Mouse (Mus musculus): ENCODE measurements around the gene Zfp382. TPM values are rescaled to one million over a fixed set of nuclear protein-coding genes. Genes with fewer than 3 reads are reported as not detected.
A peak's percentile ranks its signal among the peaks of the same experiment; 100 is the strongest.

The Zfp382 gene
- 6.4 and 8.5 TPM in 2 replicates for polyA plus RNA-seq (2014; fragmentation: Nextera tagmentation; extraction: Ambion mirVana)

GRCm38 (mm10) chr7:30121308-30122187 lies at the start of gene Zfp382:
Zfp382 (plus strand) TSS chr7:30121942.
- Histone ChIP-seq H3K9me3 (ENCODE audit: control insufficient read depth, low read length) (no peaks in the 10 kb centered on the region), H3K4me3 (ENCODE audit: control insufficient read depth in 1 of 2, insufficient read depth in 1 of 2, low read depth in 1 of 2, low read length in 2 of 2) (peak within 1 kb of the TSS; percentile 80 to 81), H3K27ac (replicated peaks in 1 of 2; ENCODE audit: control insufficient read depth in 1 of 2, insufficient read depth in 1 of 2, low read depth in 2 of 2, low read length in 2 of 2) (peak within 1 kb of the TSS; percentile 40 to 84), H3K9ac (ENCODE audit: low read length) (peak within 1 kb of the TSS; percentile 91), H3K36me3 (ENCODE audit: control insufficient read depth, insufficient read depth, low read length) (peaks cover 15% of the 10 kb centered on the region), H3K27me3 (ENCODE audit: control insufficient read depth, insufficient read depth, low read length) (no peaks in the 10 kb centered on the region), H3K4me2 (ENCODE audit: low read length) (peak within 1 kb of the TSS; percentile 87), H3K4me1 (ENCODE audit: control insufficient read depth in 2 of 2, insufficient read depth in 2 of 2, low read length in 2 of 2) (peaks cover 2 to 5% of the 10 kb centered on the region in 2 experiments; a peak in 2 of 4 replicates)
- ATAC-seq (ENCODE audit: insufficient number of reproducible peaks, insufficient read depth, low FRiP score, low read depth): peak; percentile 94
- WGBS: under 1% methylated on average over 61 of the region's 61 CpGs

- Histone ChIP-seq H3K27me3 (ENCODE audit: control insufficient read depth, insufficient read depth, low read length) (no peaks in the 10 kb centered on the region), H3K4me1 (ENCODE audit: control insufficient read depth in 2 of 2, insufficient read depth in 2 of 2, low read length in 2 of 2) (peaks cover 0 to 5% of the 10 kb centered on the region in 2 experiments; a peak in 2 of 4 replicates), H3K36me3 (ENCODE audit: control insufficient read depth, insufficient read depth, low read length) (peaks cover 19% of the 10 kb centered on the region), H3K27ac (replicated peaks in 1 of 2; ENCODE audit: control insufficient read depth in 1 of 2, insufficient read depth in 1 of 2, low read depth in 2 of 2, low read length in 2 of 2) (peak within 1 kb of the TSS in 1 of 2 experiments; percentile 45; a peak in 1 of 4 replicates), H3K9me3 (ENCODE audit: control insufficient read depth, low read length) (no peaks in the 10 kb centered on the region), H3K9ac (ENCODE audit: low read length) (peak within 1 kb of the TSS; percentile 81), H3K4me3 (ENCODE audit: control insufficient read depth in 1 of 2, insufficient read depth in 1 of 2, low read depth in 1 of 2, low read length in 2 of 2) (peak within 1 kb of the TSS; percentile 62 to 78), H3K4me2 (ENCODE audit: low read length) (peak within 1 kb of the TSS; percentile 98)
- under 1% methylated on average over 43 of the region's 50 CpGs for WGBS
- ATAC-seq (ENCODE audit: insufficient number of reproducible peaks, insufficient read depth, low FRiP score, low read depth): peak; percentile 88
Observed at GRCm38 (mm10) chr7:30072146-30073028, 49.4 kb upstream of the Zfp382 start, which contains the start of gene Zfp82. Zfp82 (minus strand) TSS chr7:30072900.

- H3K27me3 ChIP-seq (ENCODE audit: control insufficient read depth, insufficient read depth, low read length): no peaks in the 10 kb centered on the region
- H3K4me1 ChIP-seq (ENCODE audit: control insufficient read depth in 2 of 2, insufficient read depth in 2 of 2, low read length in 2 of 2): peaks cover 7% of the 10 kb centered on the region in 2 experiments
- 88% methylated on average over 9 of the region's 9 CpGs for WGBS
- no peak for ATAC-seq (ENCODE audit: insufficient number of reproducible peaks, insufficient read depth, low FRiP score, low read depth)
- H3K27ac ChIP-seq (replicated peaks in 1 of 2; ENCODE audit: control insufficient read depth in 1 of 2, insufficient read depth in 1 of 2, low read depth in 2 of 2, low read length in 2 of 2): no peak overlapping the region
- peaks cover 8% of the 10 kb centered on the region; the same call in 1 of the 2 replicates for H3K36me3 ChIP-seq (ENCODE audit: control insufficient read depth, insufficient read depth, low read length)
- H3K9me3 ChIP-seq (ENCODE audit: control insufficient read depth, low read length): no peaks in the 10 kb centered on the region
- no peak overlapping the region for H3K4me3 ChIP-seq (ENCODE audit: control insufficient read depth in 1 of 2, insufficient read depth in 1 of 2, low read depth in 1 of 2, low read length in 2 of 2)
- no peak overlapping the region for H3K9ac ChIP-seq (ENCODE audit: low read length)
- no peak overlapping the region for H3K4me2 ChIP-seq (ENCODE audit: low read length)
Observed at GRCm38 (mm10) chr7:30086524-30086923, 35.2 kb upstream of the Zfp382 start.

- no peaks in the 10 kb centered on the region for H3K9me3 ChIP-seq (ENCODE audit: control insufficient read depth, low read length)
- H3K36me3 ChIP-seq (ENCODE audit: control insufficient read depth, insufficient read depth, low read length): peaks cover 8% of the 10 kb centered on the region; the same call in 1 of the 2 replicates
- H3K27ac ChIP-seq (replicated peaks in 1 of 2; ENCODE audit: control insufficient read depth in 1 of 2, insufficient read depth in 1 of 2, low read depth in 2 of 2, low read length in 2 of 2): no peak overlapping the region
- peak overlapping the region; percentile 55 to 100 for H3K4me3 ChIP-seq (ENCODE audit: control insufficient read depth in 1 of 2, insufficient read depth in 1 of 2, low read depth in 1 of 2, low read length in 2 of 2)
- no peaks in the 10 kb centered on the region for H3K27me3 ChIP-seq (ENCODE audit: control insufficient read depth, insufficient read depth, low read length)
- ATAC-seq (ENCODE audit: insufficient number of reproducible peaks, insufficient read depth, low FRiP score, low read depth): no peak
- H3K9ac ChIP-seq (ENCODE audit: low read length): peak overlapping the region; percentile 76
- WGBS: 17% methylated on average over 6 of the region's 6 CpGs
- H3K4me1 ChIP-seq (ENCODE audit: control insufficient read depth in 2 of 2, insufficient read depth in 2 of 2, low read length in 2 of 2): peaks cover 7 to 13% of the 10 kb centered on the region in 2 experiments
- H3K4me2 ChIP-seq (ENCODE audit: low read length): peak overlapping the region; percentile 71
Observed at GRCm38 (mm10) chr7:30089405-30089804, 32.3 kb upstream of the Zfp382 start.

GRCm38 (mm10) chr7:30090092-30090969 lies 31.4 kb upstream of the Zfp382 start, which contains the start of the genes Gm26920 and Zfp566:
Gm26920 (minus strand) TSS chr7:30090410.
Zfp566 (minus strand) TSS chr7:30090527.
- no peaks in the 10 kb centered on the region for H3K9me3 ChIP-seq (ENCODE audit: control insufficient read depth, low read length)
- peaks cover 7 to 13% of the 10 kb centered on the region in 2 experiments for H3K4me1 ChIP-seq (ENCODE audit: control insufficient read depth in 2 of 2, insufficient read depth in 2 of 2, low read length in 2 of 2)
- peak within 1 kb of the TSS; percentile 55 to 100 for H3K4me3 ChIP-seq (ENCODE audit: control insufficient read depth in 1 of 2, insufficient read depth in 1 of 2, low read depth in 1 of 2, low read length in 2 of 2)
- under 1% methylated on average over 40 of the region's 40 CpGs for WGBS
- no peaks in the 10 kb centered on the region for H3K27me3 ChIP-seq (ENCODE audit: control insufficient read depth, insufficient read depth, low read length)
- peak within 1 kb of the TSS; percentile 76 for H3K9ac ChIP-seq (ENCODE audit: low read length)
- H3K27ac ChIP-seq (replicated peaks in 1 of 2; ENCODE audit: control insufficient read depth in 1 of 2, insufficient read depth in 1 of 2, low read depth in 2 of 2, low read length in 2 of 2): peak within 1 kb of the TSS; percentile 61 to 83
- peaks cover 8% of the 10 kb centered on the region; the same call in 1 of the 2 replicates for H3K36me3 ChIP-seq (ENCODE audit: control insufficient read depth, insufficient read depth, low read length)
- ATAC-seq (ENCODE audit: insufficient number of reproducible peaks, insufficient read depth, low FRiP score, low read depth): peak; percentile 91
- H3K4me2 ChIP-seq (ENCODE audit: low read length): peak within 1 kb of the TSS; percentile 71

GRCm38 (mm10) chr7:30090970-30091585 lies 30.7 kb upstream of the Zfp382 start:
- Histone ChIP-seq H3K9me3 (ENCODE audit: control insufficient read depth, low read length) (no peaks in the 10 kb centered on the region), H3K4me3 (ENCODE audit: control insufficient read depth in 1 of 2, insufficient read depth in 1 of 2, low read depth in 1 of 2, low read length in 2 of 2) (peak overlapping the region; percentile 55 to 100), H3K9ac (ENCODE audit: low read length) (peak overlapping the region; percentile 56), H3K36me3 (ENCODE audit: control insufficient read depth, insufficient read depth, low read length) (0 out of 2 replicates have a peak, but pooled peaks cover under 1% of the 10 kb centered on the region), H3K27ac (replicated peaks in 1 of 2; ENCODE audit: control insufficient read depth in 1 of 2, insufficient read depth in 1 of 2, low read depth in 2 of 2, low read length in 2 of 2) (peak overlapping the region; percentile 15; a peak in 1 of 4 replicates), H3K4me2 (ENCODE audit: low read length) (peak overlapping the region; percentile 71), H3K4me1 (ENCODE audit: control insufficient read depth in 2 of 2, insufficient read depth in 2 of 2, low read length in 2 of 2) (peaks cover 7 to 15% of the 10 kb centered on the region in 2 experiments), H3K27me3 (ENCODE audit: control insufficient read depth, insufficient read depth, low read length) (no peaks in the 10 kb centered on the region)
- no peak for ATAC-seq (ENCODE audit: insufficient number of reproducible peaks, insufficient read depth, low FRiP score, low read depth)
- WGBS: 10% methylated on average over 9 of the region's 9 CpGs
